Mouse (Mus musculus): ENCODE results near the gene Fap.

DNA sequence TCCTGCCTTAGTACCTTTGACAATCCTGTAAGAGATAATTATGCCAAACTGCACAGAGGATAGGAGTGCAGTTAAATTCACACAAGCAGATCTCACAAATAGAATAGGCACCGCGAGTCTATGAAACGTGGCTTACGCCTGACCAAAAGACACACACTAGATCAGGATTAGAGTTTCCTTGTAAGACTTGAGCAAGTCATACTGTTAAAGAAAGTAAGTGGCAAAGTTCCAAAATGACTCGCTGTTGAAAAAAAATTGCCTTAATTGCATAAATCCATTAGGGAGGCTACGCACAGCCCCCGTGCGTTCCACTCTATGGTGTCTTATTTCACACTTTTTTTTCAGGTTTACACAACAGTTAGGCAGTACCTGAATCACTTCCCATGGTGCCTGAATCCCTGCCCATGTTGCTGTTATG lies 49.2 kb upstream of the Fap start:
- TF ChIP-seq CTCF (IDR thresholded peaks at IDR 0.05; ENCODE audit: low read depth), result no peak
- no peak for TF ChIP-seq EP300 (IDR thresholded peaks at IDR 0.05; ENCODE audit: low read depth)
